8 mouse cellular contexts compared by ENCODE assay signal in the genomic region with DNA sequence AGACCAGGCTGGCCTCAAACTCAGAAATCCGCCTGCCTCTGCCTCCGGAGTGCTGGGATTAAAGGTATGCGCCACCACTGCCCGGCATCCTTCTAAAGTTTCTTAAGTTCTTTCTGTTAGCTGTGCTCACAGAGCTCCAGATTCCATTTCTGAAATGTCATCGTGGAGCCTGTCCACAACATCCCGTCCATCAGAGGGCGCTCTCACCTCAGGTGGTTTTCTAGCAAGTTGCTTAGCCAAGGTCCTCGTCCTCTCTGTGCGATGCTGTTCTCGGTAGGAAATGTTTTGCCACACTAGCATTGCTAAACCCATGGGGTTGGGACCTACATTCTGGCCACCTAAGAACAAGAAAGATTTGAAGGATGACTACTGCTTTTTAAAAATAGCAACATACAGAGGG.
A peak's percentile ranks its signal among the peaks of the same experiment; 100 is the strongest.
DNase-seq lines count a peak whose midpoint lies in the region; ATAC-seq and TF ChIP-seq lines count a peak whose summit lies in the region.

No protein-coding gene starts in this region.

- H3K27ac ChIP-seq in cerebellum, adult 2 months (ENCODE audit: insufficient read depth, low read length): no peak overlapping the region

- H3K27me3 ChIP-seq in cerebellum, adult 2 months (ENCODE audit: control insufficient read depth, insufficient read depth, low read length): no peaks in the 10 kb centered on the region

- 80% methylated on average over 10 of the region's 10 CpGs for WGBS in cerebellum, adult 2 months

- ATAC-seq in cerebellum, adult (ENCODE audit: insufficient number of reproducible peaks, low FRiP score, low TSS enrichment): no peak
- ATAC-seq in granulocyte monocyte progenitor cell, adult 5-6 weeks (replicated peaks; ENCODE audit: poor library complexity, severe bottlenecking): peak; percentile 52; the same call in 1 of the 2 replicates

- peak; percentile 48; the same call in 1 of the 2 replicates for TF ChIP-seq CTCF in cerebellum, adult 2 months (IDR thresholded peaks at IDR 0.05; ENCODE audit: borderline replicate concordance, insufficient read depth, low read depth, low read length)

- no peak for TF ChIP-seq POLR2A in cerebellum, adult 2 months (IDR thresholded peaks at IDR 0.05; ENCODE audit: borderline replicate concordance, insufficient read depth, low read length)

- DNase-seq in cerebellum, adult 2 months: peak; percentile 20 to 30
- DNase-seq in B cell, adult 2 months: peak; percentile 84 to 85
- DNase-seq in adrenal gland, postnatal 25 days: peak; percentile 84
- peak; percentile 53 to 62 for DNase-seq in left cerebral cortex, adult 18-20 months (ENCODE audit: low spot score in 2 of 2)
- peak; percentile 39 for DNase-seq in retina, embryonic 14.5 days (ENCODE audit: low spot score)
- DNase-seq in thymus, postnatal 36 days: peak; percentile 69 to 72

- H3K4me3 ChIP-seq in cerebellum, adult 2 months (replicated peaks; ENCODE audit: insufficient read depth, low read depth, low read length): no peak overlapping the region

- peaks cover 8% of the 10 kb centered on the region; the same call in 1 of the 2 replicates for H3K4me1 ChIP-seq in cerebellum, adult 2 months (ENCODE audit: control insufficient read depth, insufficient read depth, low read length)

Comparison
In these comparisons a context has a peak if more than half of its experiments do, and no peak if none do; other contexts are left out.
1. DNase-seq: peak in every context shown above with its lines; median percentile 84 in B cell, adult 2 months; 84 in adrenal gland, postnatal 25 days; 70 in thymus, postnatal 36 days; 58 in left cerebral cortex, adult 18-20 months; 39 in retina, embryonic 14.5 days; 25 in cerebellum, adult 2 months.